Mouse (Mus musculus) layer of hippocampus, postnatal 14 days (tissue): ENCODE results near the gene Gm14525. TPM values are rescaled to one million over a fixed set of nuclear protein-coding genes. Genes with fewer than 3 reads are reported as not detected.
"Not testable (repeated sequence)": the region's sequence is repeated elsewhere in the genome, so short reads cannot be mapped to it uniquely, and the experiment has no call there.

Experiments
- DNase-seq, 2 experiments: peaks; one replicate each; pipeline ENCODE4 v3.0.0; 2021 to 2022; ENCODE audit warnings: low spot score in 2 of 2, mixed read lengths in 1 of 2
- long read RNA-seq, 2 experiments: library from polyadenylated mRNA; stranded (forward); transcript quantifications; one replicate each; pipeline ENCODE4 v2.0.0; 2021
- total RNA-seq, 2 experiments: library from RNA; stranded (reverse); gene quantifications; 2 replicates each; pipeline ENCODE4 v1.2.3; 2021

Gene Gm14525
- not detected for total RNA-seq
- long read RNA-seq, experiment 1: 0 reads
- long read RNA-seq, experiment 2: 0 reads

DNA sequence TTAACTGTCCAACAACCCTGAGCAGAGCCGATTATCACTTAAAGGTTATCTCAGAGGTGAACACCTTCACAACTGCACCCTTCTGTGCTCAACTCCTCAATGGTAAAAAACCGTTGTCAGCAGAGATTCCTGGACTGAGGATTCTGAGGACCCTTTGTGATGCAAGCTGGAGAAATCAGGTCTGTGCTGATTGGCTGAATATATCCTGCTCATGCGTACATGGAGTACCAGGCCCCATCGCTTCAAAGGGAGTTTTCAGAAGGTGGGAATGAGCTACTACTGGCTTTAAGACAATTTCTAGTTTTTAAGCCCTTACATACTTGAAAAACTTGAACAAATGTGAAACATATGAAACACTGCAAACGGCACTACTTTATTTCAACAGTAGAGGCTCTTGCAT lies at the start of gene Gm14525:
Gene Gm14525, minus strand, starts transcription at position 101 of the 400 bp plus-strand sequence.
- not testable (repeated sequence) for DNase-seq

Other genes starting within 250 kb of the Gm14525 start
- gene Slx, start 157.1 kb downstream of the Gm14525 start, total RNA-seq: not detected
- not detected for gene Gm6121, start 233.1 kb upstream of the Gm14525 start, total RNA-seq